Mouse (Mus musculus) urinary bladder, postnatal 36 days (tissue): ENCODE data around the gene Pkdrej.

Source experiments
- DNase-seq, 2 experiments: peaks; one replicate each; pipeline ENCODE4 v3.0.0; 2022; ENCODE audit warnings: low spot score in 2 of 2, mixed read lengths in 1 of 2

Gene Pkdrej

DNA sequence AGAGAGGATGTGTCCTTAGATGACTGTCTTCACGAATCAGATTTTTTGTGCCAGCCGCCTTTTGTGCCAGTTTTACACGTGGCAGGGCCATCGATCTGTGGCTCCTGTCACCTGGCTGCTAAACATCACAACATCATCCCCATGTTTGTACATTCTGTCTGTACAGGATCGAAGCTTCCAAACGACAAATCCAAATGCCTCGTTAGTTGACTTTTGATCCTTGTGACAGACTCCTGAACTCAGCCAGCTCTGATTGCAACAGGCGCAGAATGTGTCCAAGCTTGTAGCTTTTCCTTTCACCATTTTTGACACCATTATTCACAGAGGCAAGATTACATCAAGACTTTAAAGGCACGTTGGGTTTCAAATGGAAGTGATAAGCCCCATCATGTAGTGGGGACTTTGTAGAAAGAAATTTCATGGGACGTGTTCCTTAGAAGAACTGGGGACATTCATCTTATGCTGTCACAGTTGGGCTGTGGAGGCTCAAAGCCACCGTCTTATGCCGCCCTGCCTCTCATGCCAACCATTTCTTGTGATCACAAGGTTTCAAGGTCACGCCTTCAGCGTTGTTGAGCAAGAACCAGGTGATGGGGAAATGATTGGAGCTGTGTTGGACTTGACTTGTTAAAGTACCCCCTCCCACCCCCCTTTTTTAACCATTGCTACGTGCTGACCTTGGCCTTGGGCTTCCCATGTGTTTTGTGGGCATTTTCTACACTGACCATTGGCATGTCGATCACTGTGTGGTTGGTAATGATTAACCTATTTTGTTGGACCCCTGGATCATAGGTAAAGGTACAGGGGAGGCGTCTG, 50.0 kb downstream of the Pkdrej start:
- peak; percentile 29 to 30 for DNase-seq

- DNase-seq: no peak
Observed at GRCm38 (mm10) chr15:85768991-85769390, 52.5 kb downstream of the Pkdrej start.

- DNase-seq: no peak
Observed at GRCm38 (mm10) chr15:85766677-85767076, 54.9 kb downstream of the Pkdrej start.

- DNase-seq: no peak
Observed at GRCm38 (mm10) chr15:85765022-85765421, 56.5 kb downstream of the Pkdrej start.
